Mouse (Mus musculus): Measurements from ENCODE around the gene Knl1. TPM values are rescaled to one million over a fixed set of nuclear protein-coding genes. Genes with fewer than 3 reads are reported as not detected.

Gene Knl1
- total RNA-seq, 2 experiments from 2014 or later = 2.2 to 3.2 TPM

Other genes with a start within 250 kb of the Knl1 start
- 1 to 10 TPM; 5.4 to 5.6 TPM for gene Knstrn, start 233.1 kb upstream of the Knl1 start, total RNA-seq (2021)
- 100 to 1,000 TPM in 1 of 2 experiments, 10 to 100 TPM in 1; 76.5 to 102 TPM for gene Ivd, start 185.2 kb upstream of the Knl1 start, total RNA-seq (2021)
- 10 to 100 TPM; 36.6 to 43.1 TPM for gene Bahd1, start 146.7 kb upstream of the Knl1 start, total RNA-seq (2021)
- gene Chst14, start 120.6 kb upstream of the Knl1 start, total RNA-seq (2021) = 1 to 10 TPM; 2.5 to 3.5 TPM
- 10 to 100 TPM; 57.7 to 57.9 TPM for gene Ccdc32, start 17.7 kb upstream of the Knl1 start, total RNA-seq (2021)
- gene Rpusd2, start 12.3 kb upstream of the Knl1 start, total RNA-seq (2021) = 1 to 10 TPM; 6.2 to 6.5 TPM
- gene Rad51, start 65.7 kb downstream of the Knl1 start, total RNA-seq (2021) = 1 to 10 TPM; 3.7 to 4.2 TPM
- 10 to 100 TPM; 43.0 to 51.9 TPM for gene Rmdn3, start 109.9 kb downstream of the Knl1 start, total RNA-seq (2021)
- gene Gchfr, start 120.7 kb downstream of the Knl1 start, total RNA-seq (2021) = under 1 TPM in 1 of 2 experiments, not detected in 1; 0.62 TPM
- gene Gm14137, start 127.4 kb downstream of the Knl1 start, total RNA-seq (2021) = under 1 TPM in 1 of 2 experiments, not detected in 1; 0.13 TPM
- gene Zfyve19, start 161.5 kb downstream of the Knl1 start, total RNA-seq (2021) = 10 to 100 TPM; 38.4 to 46.9 TPM
- gene Dnajc17, start 161.7 kb downstream of the Knl1 start, total RNA-seq (2021) = 10 to 100 TPM; 19.0 to 22.6 TPM
- gene Ppp1r14d, start 182.8 kb downstream of the Knl1 start, total RNA-seq (2021) = not detected
- under 1 TPM; 0.27 to 0.59 TPM for gene Spint1, start 190.2 kb downstream of the Knl1 start, total RNA-seq (2021)
- 10 to 100 TPM; 12.4 to 15.6 TPM for gene Rhov, start 224.2 kb downstream of the Knl1 start, total RNA-seq (2021)
- 10 to 100 TPM; 31.7 to 34.3 TPM for gene Vps18, start 241.6 kb downstream of the Knl1 start, total RNA-seq (2021)

Data from layer of hippocampus, postnatal 10 days (tissue).